Mouse (Mus musculus): ENCODE data around the gene Lrrc4b.

The Lrrc4b gene

GRCm38 (mm10) chr7:44463556-44464225 lies 34.9 kb downstream of the Lrrc4b start:
- DNase-seq (ENCODE audit: low spot score in 2 of 2) = peak in 1 of 2 experiments; percentile 34

DNA sequence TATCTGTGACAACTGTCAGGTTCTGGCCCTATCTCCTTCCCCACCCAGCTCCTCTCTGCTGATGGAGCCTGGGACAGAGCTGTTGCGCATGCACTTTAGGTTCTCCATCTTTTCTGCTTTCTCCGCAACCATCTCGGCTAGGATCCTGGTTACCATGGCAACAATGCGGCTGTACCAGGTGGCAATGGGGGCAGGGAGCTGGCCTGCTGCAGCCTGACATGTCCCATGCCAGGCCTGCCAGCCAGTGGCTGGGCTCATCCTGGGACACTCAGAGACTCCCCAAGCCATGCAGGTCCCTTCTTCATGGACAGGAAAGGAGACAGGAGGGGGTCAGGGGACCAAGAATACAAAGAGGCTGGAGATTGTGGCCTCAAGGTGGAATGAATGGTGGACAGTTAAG lies 35.7 kb downstream of the Lrrc4b start:
- peak; percentile 78 to 86 for DNase-seq (ENCODE audit: low spot score in 2 of 2)

DNA sequence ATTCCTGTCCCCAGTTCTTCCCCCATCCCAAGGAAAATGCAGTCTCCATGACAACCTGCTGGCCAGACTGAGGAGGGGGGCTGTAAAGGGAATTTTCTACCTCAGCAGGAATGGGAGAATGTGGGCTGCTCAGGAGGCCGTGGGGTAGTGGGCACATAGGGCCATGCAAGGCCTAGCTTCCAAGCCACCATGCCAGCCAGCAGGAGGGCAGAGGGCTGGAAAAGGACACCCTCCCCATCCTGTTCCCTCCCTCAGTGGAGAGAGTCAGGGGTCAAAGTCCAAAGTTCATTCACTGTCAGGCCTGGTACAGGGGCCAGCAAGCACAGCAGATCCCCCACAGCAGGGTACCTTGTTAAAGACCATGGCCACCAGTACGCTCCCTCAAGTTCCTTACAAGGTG lies 36.3 kb downstream of the Lrrc4b start, which contains the start of gene Aspdh:
TSS of gene Aspdh (plus strand) at position 281 of the 400 bp plus-strand sequence.
- no peak for DNase-seq (ENCODE audit: low spot score in 2 of 2)

DNA sequence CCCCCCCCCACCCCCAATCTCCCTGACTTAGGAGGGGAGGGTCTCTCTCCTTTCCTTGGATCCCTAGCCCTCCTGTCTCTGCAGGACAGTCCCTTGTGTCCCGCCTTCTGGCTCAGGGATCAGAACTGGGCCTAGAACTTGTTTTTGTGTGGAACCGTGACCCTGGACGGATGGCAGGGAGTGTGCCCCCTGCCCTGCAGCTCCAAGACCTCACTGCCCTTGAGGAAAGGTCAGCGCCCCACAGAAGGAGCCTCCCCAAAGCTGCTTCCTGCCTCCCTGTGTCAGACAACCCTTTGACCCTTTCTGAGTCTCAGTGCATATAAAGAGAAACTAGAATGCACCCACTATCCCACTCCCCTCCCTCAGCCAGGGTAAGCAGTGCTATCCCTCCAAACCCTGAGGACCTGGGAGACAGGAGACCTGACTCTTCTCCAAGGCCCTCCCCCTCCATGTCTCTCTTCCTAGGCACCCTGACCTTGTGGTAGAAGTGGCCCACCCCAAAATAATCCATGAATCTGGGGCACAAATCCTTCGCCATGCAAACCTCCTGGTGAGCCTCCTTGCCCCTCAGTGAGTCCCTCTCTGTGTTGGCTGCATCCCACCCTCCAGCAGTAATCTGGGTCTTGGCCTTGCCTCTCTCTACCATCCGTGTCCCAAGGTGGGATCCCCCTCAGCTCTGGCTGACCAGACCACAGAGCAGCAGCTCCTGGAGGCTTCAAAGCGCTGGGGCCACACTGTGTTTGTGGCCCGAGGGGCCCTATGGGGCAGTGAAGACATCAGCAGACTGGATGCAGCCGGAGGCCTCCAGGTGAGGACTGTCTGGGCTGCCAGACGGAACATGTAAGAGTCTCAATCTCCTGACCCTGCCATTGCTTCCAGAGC lies 37.4 kb downstream of the Lrrc4b start:
- DNase-seq (ENCODE audit: low spot score in 2 of 2) = peak in 1 of 2 experiments; percentile 4

- peak in 1 of 2 experiments; percentile 15 for DNase-seq (ENCODE audit: low spot score in 2 of 2)
Measured at GRCm38 (mm10) chr7:44466888-44467311, 38.1 kb downstream of the Lrrc4b start.

DNA sequence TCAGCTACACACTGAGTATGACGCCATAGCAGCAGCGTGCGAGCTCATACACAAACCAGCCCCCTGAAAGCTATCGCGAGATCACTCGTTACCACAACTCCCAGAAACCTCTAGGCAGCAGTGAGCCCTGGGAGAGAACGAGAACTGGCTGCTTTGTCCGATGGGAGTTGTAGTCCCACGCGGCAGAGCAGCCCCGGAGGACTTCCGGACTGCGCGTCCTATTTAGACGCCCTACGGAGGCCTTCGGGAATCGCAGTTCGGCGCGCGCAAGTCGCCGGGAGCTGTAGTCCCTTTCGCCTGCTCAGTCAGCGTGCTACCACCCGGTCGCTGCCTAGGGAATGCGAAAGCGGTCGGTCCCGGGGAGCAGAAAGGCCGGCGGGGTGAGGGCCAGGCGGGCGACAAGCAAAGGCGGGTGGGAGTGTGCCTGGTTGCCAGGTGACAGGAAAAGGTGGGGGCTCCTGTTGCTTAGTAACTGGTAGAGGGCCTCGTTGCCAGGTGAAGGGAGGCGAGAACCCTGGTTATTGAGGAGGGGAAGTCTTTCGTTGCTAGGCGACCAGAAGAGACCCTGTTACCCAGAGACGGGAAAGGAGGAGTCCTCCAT lies 39.1 kb downstream of the Lrrc4b start, which contains the start of gene Josd2:
TSS of gene Josd2 (plus strand) at position 170 of the 601 bp plus-strand sequence.
- peak; percentile 96 to 97 for DNase-seq (ENCODE audit: low spot score in 2 of 2)

GRCm38 (mm10) chr7:44468644-44469285 lies 39.9 kb downstream of the Lrrc4b start:
- no peak for DNase-seq (ENCODE audit: low spot score in 2 of 2)

DNA sequence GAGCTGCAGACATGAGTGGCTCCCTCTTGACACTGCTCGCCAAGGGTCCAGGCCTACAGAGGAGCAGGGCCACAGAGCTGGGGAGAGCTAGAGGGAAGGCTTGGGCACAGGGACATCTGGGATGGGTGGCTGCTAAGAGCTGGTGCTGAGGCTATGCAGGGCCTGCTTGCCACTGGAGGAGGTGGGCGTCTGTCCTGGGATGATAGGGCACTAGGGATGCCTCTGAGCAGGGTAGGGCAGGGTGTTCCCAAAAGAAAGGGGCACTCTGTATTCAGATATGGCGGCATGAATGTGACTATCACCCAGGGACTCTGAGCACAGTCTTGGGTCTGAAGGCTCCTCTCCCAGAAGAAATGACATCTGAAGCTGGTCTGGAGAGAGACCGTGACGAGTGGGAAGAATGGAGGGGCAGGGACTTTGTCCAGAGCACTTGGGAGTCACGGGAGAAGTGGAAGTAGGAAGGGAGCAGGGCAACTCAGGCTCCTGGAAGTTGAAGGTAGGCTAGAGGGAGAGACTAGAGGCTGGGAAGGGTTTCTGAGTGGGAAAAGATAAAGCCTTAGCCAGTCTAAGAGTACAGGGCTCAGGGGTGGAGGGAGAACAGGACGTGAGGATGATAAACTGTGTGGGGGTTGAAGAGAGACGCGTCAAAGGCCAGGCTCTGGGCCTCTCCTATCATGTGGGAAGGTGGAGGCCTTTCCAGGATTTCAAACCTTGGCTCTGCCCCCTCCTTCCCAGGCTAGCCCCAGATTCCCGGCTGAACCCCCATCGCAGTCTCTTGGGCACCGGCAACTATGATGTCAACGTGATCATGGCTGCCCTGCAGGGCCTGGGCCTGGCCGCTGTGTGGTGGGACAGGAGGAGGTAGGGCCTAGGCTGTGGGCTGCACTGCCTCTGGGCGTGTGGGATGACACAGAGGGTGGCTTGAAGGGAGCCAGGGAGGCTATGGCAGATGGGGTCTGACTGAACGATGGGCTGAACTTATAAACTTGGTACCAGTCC lies 41.2 kb downstream of the Lrrc4b start:
- DNase-seq (ENCODE audit: low spot score in 2 of 2) = no peak

GRCm38 (mm10) chr7:44470696-44471612 lies 42.1 kb downstream of the Lrrc4b start:
- no peak for DNase-seq (ENCODE audit: low spot score in 2 of 2)

DNA sequence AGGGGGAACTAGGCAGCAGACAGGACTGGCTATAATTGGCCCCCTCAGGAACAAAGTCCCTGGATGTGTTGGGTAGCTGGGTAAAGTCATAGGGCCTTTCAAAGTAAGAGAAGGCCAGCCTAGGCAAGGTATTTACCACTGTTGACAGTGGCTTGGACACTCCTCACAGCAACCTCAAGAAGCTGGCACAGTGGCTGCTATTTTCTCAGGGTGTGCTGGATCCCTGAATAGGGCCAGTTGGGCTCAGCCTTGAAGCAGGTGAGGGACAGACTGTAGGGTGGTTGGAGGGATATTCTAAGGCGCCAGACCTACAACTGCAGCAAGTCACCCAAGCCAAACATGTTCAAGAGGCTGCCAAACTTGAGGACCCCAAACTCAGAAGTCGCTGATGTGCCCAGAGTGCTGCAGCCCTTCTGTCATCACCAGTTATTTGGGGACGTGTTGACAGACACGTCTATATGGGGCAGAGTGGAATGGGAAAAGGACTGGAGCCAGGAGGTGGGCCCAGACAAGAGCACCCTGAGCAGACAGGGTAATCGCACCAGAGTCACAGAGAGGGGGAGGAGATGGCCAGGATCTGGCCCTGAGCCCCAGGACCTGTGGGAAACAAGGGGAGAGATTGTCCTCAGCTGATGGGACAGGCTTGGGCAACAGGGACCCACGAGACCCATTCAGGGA lies 43.2 kb downstream of the Lrrc4b start:
- DNase-seq (ENCODE audit: low spot score in 2 of 2) = peak in 1 of 2 experiments; percentile 18

- no peak for DNase-seq (ENCODE audit: low spot score in 2 of 2)
Measured at GRCm38 (mm10) chr7:44472558-44472885, 43.7 kb downstream of the Lrrc4b start.

DNA sequence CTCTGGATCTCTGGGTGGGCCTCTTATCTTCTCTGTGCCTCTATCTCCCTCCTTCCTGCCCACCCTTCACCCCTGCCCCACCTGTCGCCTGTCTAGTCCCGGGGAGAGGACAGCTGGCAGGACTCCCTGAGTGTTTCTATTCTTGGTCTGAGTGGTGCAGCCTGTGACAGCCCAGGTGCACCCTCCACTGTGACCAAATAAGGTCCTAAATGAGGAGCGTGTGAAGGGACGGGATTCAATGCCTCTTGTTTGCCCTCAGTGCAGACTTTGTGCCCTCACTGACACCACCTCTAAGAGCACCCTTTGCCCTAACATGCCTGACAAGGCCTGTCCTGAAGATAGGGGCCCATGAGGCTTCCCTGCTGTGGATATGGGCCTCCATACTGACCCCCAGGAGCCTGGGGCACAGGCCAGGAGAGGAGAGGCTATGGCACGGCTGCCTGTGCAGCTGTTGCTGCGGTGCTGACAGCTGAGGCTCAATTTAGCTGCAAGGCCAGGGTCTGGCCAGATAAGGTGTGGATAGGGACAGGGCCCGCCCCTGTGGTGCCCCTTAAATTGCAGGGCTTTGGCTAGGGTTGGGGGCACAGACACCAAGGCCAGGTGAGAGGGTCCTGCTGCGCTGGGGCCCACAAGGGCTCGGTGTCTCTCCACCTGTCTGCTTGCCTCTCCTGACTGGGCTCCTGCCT lies 44.3 kb downstream of the Lrrc4b start:
- DNase-seq (ENCODE audit: low spot score in 2 of 2) = no peak

DNA sequence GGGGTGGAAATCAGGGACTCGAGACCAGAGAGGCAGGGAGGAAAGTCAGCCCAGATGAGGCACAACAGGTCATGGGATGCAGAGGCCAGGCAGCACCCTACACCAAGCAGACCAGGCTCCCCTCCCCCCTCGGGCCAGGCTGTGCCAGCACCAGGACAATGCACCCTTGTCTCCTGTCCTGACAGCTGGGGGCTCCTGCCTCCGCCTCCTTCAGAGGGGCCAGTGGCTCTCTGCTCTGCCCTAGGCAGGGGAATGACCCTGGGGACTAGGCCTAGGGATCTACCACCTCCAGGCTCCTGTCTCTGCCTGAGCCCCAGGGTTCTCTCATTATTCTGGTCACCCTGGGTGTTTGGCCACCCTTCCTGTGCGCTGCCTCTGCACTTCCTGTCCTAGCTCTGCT lies 45.6 kb downstream of the Lrrc4b start:
- no peak for DNase-seq (ENCODE audit: low spot score in 2 of 2)

DNA sequence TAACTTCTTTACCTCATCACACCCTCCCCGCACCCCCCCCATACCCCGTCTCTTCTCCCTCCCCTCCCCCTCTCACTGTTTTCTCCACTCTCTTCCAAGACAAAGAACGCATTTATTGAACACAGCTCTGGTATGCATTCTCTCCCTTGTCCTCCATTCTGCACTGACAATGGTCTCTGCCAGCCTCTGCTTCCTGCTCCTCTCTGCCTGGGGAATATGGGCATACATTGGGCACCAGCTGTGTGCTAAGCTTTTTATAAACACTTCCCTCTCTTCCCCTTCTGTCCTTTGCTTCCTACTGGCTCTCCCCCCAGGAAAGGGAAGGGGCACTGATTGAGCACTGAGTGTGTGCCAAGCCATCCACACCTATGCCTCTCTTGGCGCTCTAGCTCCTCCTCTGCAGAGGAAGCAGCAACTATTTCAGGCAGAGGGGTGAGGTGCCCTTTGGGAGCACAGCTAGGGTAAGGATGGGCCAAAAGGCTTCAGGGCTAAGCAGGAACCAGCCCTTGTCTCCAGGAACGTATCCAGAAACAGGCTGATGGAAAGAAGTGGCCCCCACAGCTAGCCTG lies 46.3 kb downstream of the Lrrc4b start:
- no peak for DNase-seq (ENCODE audit: low spot score in 2 of 2)

DNA sequence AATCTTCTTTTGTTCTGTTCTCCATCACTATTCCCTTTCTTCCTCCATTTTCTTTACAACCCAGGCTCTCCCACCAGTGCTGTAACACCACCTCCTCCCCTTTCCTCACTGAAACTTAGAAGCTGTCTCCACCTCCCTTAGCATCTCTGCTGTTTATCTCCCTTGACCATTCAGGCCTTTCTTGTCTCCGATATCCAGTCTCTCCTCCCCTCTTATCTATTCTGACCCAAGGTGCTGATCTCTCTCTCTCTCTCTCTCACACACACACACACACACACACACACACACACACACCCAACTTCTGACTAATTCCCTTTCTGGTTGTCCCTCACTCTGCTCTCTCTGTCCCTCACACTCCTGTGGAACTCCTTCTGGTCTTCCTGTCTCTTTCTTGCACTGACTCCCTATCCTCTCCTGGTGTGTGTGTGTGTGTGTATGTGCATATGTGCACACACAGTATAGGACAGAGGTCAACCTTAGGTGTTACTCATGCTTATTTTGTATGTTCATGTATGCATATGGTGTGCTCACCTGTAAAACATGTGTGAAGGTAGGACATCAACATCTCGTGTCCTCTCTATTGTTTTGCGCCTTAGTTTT lies 54.1 kb downstream of the Lrrc4b start:
- DNase-seq (ENCODE audit: low spot score in 2 of 2) = peak in 1 of 2 experiments; percentile 0

DNA sequence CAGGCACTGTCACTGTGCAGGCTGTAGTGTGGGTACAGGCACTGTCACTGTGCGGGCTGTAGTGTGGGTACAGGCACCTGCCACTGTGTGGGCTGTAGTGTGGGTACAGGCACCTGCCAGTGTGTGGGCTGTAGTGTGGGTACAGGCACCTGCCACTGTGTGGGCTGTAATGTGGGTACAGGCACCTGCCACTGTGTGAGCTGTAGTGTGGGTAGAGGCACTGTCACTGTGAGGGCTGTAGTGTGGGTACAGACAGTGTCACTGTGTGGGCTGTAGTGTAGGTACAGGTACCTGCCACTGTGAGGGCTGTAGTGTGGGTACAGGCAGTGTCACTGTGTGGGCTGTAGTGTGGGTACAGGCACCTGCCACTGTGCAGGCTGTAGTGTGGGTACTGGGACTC lies 55.3 kb downstream of the Lrrc4b start:
- DNase-seq (ENCODE audit: low spot score in 2 of 2) = no peak

- peak; percentile 88 to 90 for DNase-seq (ENCODE audit: low spot score in 2 of 2)
Measured at GRCm38 (mm10) chr7:44484841-44485571, 56.2 kb downstream of the Lrrc4b start.
